Mouse (Mus musculus): ENCODE measurements around the gene Greb1.
A peak's percentile ranks its signal among the peaks of the same experiment; 100 is the strongest.
"Not testable (repeated sequence)": the region's sequence is repeated elsewhere in the genome, so short reads cannot be mapped to it uniquely, and the experiment has no call there.

The Greb1 gene

GRCm38 (mm10) chr12:16760246-16760645 lies 40.4 kb downstream of the Greb1 start:
- DNase-seq, result no peak

- DNase-seq, result peak; percentile 45 to 69
Measured at GRCm38 (mm10) chr12:16754311-16754710, 46.4 kb downstream of the Greb1 start.

- no peak for DNase-seq
Measured at GRCm38 (mm10) chr12:16753555-16753954, 47.1 kb downstream of the Greb1 start.

DNA sequence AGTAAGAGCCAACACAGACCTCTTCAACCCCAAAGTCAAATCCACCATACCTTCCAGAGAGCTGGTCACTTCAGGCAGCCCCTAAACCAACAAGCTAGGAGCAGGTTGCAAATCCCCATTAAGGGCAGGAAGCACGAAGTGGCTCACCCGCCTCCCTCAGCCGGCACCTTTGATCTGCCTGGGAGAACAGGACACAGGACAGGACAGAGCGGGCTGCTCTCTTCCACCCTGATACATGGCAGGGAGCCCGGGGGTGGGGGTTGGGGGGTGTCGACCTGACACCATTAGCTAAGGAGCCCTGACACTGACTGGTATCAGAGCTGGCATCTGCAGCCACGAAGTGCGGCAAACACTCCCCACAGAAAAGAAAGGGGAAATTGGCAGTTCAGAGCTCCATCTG lies 47.6 kb downstream of the Greb1 start:
- peak in 1 of 2 experiments; percentile 19 for DNase-seq

- no peak for DNase-seq
Measured at GRCm38 (mm10) chr12:16752236-16752840, 48.3 kb downstream of the Greb1 start.

DNA sequence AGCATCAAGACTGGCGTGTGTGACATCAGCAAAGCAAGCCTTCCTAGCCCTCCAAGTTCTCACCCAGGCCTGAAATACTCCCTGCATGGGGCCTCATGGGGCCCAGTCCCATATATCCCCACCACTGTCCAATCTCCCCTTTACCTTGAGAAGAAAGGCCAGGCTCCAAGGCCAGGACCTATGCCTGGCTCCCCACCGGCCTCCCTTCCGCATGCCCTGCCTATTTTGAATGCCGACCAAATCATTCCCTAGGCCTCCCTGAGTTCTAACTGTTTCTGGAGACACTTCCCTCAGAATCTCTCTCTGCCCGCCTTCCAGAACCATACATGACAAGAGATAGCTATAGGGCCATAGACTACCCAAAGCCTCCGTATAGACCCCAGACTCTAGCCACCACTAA lies 49.1 kb downstream of the Greb1 start:
- DNase-seq, result no peak

DNA sequence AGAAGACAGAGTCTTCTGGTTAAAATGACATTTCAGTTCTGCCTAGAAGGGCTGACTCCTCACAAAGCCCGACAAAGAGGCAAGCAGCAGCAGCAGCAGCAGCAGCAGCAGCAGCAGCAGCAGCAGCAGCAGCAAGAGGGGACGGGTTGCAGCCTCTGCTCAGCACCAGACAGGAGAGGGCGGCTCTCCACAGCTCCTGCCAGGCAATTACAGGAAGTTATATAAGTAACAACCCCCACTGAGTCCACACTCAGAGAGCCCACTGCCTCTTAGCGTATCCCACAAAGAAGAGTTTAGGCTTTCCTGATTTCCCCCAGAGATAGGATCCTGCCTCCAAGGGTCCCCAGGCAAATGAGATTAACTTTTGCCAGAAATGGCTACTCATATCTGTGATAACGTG lies 60.6 kb downstream of the Greb1 start:
- DNase-seq, result no peak

DNA sequence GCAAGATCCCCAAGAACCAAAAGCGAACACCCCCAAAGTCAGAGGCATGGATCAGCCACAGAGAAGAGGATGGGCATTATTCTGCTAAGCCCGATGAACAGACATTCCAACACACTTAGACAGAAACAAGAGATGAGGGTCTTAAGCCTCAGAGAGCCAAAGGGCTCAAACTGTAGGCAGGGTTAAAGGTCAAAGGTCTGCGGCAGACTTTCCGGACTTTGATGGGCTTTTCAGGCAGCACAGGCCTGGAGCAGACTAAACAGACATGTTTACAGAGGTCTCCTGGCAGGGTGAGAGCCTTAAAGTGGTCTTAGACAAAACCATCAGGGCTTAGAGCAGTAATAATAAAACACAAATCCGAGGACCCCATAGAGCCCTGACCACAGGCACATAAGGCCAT lies 63.4 kb downstream of the Greb1 start:
- no peak for DNase-seq

DNA sequence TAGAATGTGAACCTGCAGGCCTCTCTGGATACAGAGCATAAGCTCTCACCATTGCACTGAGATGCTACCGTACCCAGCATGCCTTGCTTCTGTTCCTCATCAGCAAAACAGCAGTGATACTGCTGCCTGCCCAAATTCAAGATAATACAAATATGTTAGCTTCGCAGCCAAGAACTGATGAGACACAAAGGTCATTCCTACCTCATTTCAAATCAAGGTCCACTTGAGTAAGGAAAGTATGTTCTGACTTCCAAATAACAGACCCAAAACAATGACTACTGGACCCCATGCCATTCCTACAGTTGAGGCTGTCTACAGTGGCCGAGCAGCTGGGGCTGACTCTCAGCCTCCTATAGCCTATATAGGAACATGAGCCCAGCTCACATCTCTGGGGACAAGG lies 66.0 kb downstream of the Greb1 start:
- no peak for DNase-seq

GRCm38 (mm10) chr12:16734009-16734408 lies 66.7 kb downstream of the Greb1 start:
- no peak for DNase-seq

DNA sequence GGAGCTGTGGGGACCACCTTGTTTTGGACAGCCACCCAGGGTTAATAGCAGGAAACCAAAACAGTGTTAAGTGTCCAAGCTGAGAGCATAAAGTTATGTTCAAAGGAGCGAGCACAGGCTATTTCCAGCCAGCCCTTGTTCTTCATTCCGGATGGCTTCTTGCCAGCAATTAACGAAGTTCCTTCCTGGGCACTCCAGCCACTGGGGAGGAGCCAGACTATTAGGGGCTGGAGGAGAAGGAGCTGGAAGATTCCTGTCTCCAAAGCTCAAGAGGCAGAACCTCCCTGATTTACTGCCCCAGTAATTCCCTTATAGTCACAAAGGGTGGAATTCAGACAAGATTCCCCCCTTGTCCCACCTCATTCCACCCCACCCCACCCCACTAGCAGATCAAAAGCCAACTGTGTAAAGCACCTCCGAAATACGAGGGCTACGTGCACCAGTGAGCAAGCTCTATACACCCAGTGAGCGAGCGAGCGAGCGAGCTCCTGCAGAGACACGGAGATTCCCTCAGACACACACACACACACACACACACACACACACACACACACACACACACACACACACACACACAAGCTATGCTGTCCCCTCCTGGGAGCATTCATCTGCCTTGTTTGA lies 69.5 kb downstream of the Greb1 start:
- DNase-seq, result peak in 1 of 2 experiments; percentile 18

GRCm38 (mm10) chr12:16730196-16730595 lies 70.5 kb downstream of the Greb1 start:
- no peak for DNase-seq

DNA sequence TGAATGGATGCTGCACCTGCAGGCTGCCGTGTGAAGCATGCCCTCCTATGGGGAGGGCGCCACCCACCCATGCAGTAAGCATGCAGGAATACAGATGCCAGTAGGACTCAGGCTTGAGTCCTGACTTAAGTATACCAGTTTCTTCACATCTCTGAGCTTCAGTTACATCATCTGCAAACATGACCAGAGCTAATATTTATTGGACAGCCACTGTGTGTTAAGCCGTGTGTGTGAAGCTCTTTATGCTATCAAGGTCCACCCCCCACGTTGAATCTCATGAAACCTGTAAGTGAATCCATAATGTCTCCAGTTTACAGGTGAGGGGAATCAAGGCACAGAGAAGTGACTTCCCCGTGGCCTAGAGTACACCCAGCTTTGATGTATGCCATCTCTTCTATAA lies 72.5 kb downstream of the Greb1 start:
- DNase-seq, result no peak

DNA sequence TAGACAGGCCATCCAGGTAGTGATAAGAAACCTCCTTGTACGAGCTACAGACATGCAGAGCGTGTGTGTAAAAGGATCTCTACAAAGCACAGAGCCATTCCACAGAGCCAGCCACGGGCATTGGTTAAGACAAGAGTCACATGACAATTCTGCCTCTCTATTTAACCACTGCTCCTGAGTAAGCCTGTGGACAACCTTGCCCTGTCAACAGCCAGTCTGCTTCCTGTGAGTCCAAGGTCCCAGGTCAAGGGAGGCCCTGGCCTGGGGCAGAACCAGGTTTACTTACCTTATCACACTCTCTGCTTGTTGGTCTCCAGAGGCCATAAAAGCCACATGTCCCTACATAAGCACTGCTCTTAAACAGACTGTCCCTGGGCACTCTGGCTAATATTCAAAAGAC lies 74.5 kb downstream of the Greb1 start:
- DNase-seq, result no peak

DNA sequence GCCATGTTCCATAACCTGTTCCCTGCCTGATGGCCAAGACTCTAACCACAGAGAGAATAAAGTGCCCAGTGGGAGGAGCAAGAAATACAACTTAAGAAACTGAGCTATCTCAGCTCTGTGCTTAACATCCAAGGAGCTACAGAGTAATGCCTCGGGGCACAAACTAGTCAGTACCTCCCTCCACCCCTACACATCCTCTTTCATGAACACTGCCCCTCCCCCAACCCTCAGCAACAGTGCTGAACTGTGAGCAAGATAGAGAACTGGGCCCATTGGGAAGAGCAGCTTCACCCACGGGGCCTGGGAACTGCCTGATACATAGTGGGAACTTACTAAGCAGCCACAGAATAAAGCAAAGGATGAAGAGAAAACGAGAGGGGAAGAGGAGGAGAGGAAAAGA lies 77.1 kb downstream of the Greb1 start:
- no peak for DNase-seq

GRCm38 (mm10) chr12:16718660-16719315 lies 81.9 kb downstream of the Greb1 start:
- DNase-seq, result peak; percentile 33 to 68

DNA sequence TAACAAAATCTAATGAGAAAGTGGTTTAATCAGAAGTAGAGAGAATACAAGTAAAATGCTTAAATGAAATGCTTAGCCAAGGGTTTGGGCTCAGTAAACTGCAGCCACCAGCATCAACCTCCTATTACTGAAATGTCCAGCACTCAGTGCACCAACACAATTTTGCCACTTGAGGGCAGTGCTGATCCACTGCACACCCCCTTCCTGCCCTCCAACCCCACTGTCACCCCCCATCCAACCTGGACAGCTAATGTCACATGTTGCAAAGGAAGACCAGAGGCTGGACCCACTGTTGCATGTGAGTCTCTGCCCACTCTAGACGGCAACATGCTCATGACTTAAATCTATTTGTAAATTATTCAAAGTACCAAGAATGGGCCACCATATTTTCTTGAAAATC lies 83.0 kb downstream of the Greb1 start:
- peak; percentile 34 to 60 for DNase-seq

DNA sequence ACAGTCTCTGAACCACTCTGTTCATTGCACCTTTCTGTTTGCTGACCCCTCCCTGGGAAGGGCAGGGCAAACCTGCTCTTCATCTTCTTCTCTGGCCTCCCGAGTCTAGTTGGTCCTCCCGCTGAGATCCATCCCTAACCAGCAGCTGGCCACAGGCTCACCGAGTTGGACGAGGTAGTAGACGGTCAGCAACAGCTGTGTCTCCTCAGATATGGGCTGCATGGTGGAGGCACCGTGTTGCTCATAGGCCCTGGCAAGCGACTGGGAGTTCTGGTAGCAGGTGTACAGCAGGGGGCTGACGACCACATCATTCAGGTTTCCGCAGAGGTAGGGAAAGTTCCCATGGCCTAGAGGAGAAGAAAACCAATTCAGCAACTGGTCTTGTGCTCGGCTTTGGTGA lies 86.1 kb downstream of the Greb1 start:
- no peak for DNase-seq

GRCm38 (mm10) chr12:16698691-16699090 lies 102.0 kb downstream of the Greb1 start:
- DNase-seq, result no peak

DNA sequence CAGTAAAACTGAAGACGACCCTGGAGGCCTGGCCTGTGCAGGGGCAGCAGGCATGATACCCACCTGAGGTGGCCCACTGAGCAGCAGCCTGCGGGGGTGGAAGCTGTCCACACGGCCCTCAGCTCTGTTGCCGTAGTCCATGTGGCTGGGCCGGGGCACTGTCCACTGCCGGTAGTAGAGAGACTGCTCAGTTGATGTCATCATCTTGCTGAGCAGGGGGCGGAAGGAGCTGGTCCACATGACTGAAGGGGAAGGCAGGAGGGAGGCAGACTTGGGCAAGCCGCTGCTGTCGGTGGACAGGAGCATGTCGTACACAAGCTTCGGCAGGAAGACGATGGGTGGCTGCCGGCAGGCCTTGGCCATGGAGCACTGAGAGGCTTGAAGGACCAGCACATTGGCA lies 104.5 kb downstream of the Greb1 start:
- DNase-seq, result no peak

DNA sequence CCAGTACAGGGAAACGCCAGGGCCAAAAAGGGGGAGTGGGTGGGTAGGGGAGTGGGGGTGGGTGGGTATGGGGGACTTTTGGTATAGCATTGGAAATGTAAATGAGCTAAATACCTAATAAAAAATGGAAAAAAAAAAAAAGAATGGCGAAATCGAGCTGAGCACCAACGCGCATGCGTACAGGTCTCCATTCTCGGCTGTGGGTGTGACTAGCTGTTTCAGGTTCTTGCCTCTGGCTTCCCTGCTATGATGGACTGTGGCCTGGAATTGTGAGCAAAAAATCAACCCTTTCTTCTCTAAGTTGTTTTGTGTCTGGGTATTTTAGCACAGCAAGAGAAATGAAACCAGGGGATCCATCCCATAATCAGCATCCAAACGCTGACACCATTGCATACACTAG lies 105.4 kb downstream of the Greb1 start:
- not testable (repeated sequence) for DNase-seq

- no peak for DNase-seq
Measured at GRCm38 (mm10) chr12:16694783-16695182, 105.9 kb downstream of the Greb1 start.

DNA sequence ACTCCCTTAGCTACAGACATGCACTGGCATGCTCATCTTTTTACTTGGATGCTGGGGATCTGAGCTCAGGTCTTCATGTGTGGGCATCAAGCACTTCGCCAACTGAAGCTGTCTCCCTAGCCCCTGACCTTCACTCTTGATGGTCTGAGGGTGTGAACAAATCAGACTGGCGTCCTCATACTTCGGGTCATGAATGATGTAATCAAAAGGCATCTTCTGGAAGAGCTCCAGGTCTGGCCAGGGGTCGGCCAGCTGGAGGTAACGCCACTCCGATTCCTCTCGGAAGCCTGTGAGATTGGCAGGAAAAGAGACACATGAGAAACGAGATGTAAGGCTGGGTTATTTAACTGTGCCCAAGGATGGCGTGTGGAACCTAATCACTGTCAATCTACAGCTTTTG lies 110.1 kb downstream of the Greb1 start:
- DNase-seq, result no peak

- DNase-seq, result no peak
Measured at GRCm38 (mm10) chr12:16672246-16672645, 128.4 kb downstream of the Greb1 start.

- no peak for DNase-seq
Measured at GRCm38 (mm10) chr12:16669176-16669575, 131.5 kb downstream of the Greb1 start.

Data from cerebellum, postnatal 25 days (tissue).